Mouse (Mus musculus) kidney, adult 8-10 months (tissue): ENCODE results near the gene Olfr319.
"Not testable (repeated sequence)": the region's sequence is repeated elsewhere in the genome, so short reads cannot be mapped to it uniquely, and the experiment has no call there.

Experiments used
- DNase-seq, 2 experiments: peaks; one replicate each; pipeline ENCODE4 v3.0.0; 2022

The Olfr319 gene

DNA sequence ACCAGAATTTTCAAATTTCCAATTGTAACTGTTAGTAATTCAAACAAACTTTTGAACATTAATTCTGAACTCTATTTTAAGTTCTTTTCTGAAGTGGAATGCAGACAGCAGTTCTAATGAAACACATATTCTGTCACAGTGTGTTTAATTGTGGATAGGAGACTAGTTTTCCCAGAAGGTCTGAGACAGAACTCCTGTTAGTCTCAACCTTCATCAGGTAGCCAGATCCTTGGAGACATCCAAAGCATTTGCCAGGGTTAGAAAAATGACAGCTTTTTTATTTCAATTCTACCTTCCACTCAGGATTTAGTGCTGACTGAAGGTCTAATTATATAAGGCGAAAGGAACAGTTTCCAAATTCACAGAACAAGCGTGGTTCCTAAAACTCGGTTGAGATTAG, at the start of gene Olfr319:
Olfr319 (plus strand) TSS at position 301 of the 400 bp plus-strand sequence.
- DNase-seq: no peak

DNA sequence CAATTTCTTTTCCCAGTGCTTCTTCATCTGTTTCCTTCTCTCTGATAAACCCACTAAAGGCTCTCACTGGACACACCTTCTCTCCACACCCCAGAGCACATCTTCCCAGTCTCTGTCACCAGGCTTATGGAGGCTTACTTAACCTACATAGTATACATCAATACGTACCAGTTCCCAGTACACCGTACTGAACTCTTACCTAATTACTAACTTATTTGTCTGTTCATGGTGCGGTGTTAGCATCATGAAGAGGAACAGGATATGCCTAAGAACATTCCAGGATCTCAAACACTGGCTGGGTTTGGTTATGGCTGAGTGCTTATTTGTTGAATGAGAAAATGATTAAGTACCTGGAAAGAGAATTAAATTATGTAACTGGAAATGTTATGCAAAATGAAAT, 43.8 kb upstream of the Olfr319 start:
- DNase-seq: no peak

DNA sequence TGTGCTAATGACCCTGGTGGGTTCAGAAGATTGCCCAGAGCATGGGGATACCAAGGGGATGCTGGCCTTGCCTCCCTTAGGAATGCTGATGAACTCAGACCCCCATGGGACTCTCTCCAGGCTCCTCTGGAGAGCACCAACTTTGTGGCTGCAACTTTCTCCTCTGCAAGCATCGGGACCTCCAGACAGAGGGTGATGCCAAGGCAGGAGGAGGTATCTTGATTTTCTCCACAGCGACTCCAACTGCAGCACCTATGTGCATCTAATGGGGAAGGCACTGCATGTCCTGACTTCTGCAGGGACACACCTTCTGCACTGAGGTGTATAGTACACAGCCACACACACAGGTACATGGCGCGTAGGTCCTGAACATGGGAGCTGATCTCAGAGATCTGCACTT, 40.4 kb upstream of the Olfr319 start, which contains the start of gene Olfr322:
Olfr322 (plus strand) TSS at position 187 of the 400 bp plus-strand sequence.
- DNase-seq: no peak

DNA sequence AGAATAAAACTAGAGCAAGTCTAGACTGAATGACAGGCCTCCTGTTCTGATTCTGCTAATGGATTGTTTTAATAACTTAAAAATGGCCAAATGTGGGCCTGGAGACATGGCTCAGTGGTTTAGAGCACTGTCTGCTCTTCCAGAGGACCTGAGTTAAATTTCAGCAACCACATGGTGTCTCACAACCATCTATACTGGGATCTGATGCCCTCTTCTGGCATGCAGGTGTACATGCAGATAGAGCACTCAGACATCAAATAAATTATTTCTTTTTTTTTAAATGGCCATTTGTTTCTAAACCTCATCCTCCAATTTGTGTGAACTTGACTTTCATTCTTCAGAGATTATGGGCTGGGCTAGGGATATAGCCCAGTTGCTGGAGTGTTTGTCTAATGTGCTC, 29.7 kb upstream of the Olfr319 start:
- DNase-seq: no peak

GRCm38 (mm10) chr11:58671825-58672224, 27.1 kb upstream of the Olfr319 start:
- DNase-seq: no peak

DNA sequence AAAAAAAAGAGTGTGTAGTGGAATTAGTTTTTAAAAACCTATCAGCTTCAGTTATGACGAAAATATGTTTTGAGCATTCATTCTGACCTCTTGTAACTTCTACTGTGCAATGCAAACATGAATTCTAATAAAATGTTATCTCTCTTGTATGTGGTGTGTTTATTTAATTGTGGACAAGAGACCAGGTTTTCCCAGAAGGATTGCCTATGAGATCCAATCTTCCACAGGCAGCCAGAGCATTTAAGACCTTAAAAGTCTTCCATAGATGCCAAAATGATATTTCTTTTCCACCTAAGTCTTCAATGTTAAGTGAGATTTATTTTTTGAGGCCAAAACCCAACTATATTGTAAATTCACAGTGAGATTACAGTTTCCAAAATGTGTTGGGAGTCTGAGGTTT, 18.2 kb upstream of the Olfr319 start, which contains the start of gene Olfr320:
Olfr320 (plus strand) TSS at position 301 of the 400 bp plus-strand sequence.
- DNase-seq: no peak

GRCm38 (mm10) chr11:58709086-58709485, 10.1 kb downstream of the Olfr319 start:
- no peak for DNase-seq

GRCm38 (mm10) chr11:58717723-58718122, 18.8 kb downstream of the Olfr319 start:
- not testable (repeated sequence) for DNase-seq

- DNase-seq: no peak
These were observed 20.7 kb downstream of the Olfr319 start for GRCm38 (mm10) chr11:58719701-58720100.

DNA sequence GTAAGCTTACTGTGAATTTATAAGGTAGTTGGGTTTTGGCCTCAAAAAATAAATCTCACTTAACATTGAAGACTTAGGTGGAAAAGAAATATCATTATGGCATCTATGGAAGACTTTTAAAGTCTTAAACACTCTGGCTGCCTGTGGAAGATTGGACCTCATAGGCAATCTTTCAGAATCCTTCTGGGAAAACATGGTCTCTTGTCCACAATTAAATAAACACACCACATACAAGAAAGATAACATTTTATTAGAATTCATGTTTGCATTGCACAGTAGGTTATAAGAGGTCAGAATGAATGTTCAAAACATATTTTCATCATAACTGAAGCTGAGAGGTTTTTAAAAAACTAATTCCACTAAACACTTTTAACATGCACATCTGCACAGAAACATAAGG, 25.0 kb downstream of the Olfr319 start, which contains the start of gene Olfr318:
Olfr318 (minus strand) TSS at position 101 of the 400 bp plus-strand sequence.
- no peak for DNase-seq

- peak; percentile 54 to 69 for DNase-seq
These were observed 29.1 kb downstream of the Olfr319 start for GRCm38 (mm10) chr11:58727896-58728650.

DNA sequence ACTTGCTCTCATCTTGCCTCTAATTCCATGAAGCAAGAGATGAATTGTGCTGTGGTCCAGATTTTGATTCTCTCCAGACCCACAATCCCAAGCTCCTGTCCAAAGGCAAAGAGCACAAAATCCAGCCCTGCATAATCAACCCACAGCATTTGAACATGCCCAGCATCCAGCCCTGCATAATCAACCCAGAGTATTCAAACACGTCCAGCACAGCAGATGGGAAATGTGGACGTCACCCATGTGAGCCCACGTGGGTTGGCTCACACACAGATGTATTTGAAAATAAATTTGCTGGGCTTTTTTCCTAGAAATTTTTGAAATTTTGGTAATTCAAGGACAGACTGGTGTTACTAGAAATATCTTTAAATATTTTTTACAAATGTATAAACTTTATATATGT, 34.4 kb downstream of the Olfr319 start:
- DNase-seq: no peak

DNA sequence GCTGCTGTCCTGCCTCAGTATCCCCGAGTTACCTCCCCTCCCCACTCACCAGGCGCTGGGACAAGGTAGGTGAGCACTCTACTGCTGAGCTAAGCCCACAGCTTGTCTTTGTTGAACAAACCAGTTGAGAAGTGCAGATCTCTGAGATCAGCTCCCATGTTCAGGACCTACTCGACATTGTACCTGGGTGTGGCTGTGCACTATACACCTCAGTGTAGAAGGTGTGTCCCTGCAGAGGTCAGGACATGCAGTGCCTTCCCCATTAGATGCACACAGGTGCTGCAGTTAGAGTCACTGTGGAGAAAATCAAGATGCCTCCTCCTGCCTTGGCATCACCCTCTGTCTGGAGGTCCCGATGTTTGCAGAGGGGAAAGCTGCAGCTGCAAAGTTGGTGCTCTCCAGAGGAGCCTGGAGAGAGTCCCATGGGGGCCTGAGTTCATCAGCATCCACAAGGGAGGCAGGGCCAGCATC, 39.9 kb downstream of the Olfr319 start, which contains the start of gene Olfr317:
Olfr317 (minus strand) TSS at position 421 of the 471 bp plus-strand sequence.
- no peak for DNase-seq

GRCm38 (mm10) chr11:58751096-58751495, 52.1 kb downstream of the Olfr319 start:
- not testable (repeated sequence) for DNase-seq

DNA sequence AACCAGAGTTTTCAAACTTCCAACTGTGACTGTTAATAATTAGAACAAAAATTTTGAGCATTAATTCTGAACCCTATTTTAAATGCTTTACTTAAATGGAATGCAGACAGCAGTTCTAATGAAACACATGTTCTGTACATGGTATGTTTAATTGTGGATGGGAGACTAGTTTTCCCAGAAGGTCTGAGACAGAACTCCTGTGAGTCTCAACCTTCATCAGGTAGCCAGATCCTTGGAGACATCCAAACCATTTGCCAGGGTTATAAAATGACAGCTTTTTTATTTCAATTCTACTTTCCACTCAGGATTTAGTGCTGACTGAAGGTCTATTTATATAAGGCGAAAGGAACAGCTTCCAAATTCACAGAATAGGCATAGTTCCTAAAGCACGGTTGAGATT, 53.5 kb downstream of the Olfr319 start, which contains the start of gene Olfr316:
Olfr316 (plus strand) TSS at position 301 of the 400 bp plus-strand sequence.
- no peak for DNase-seq
